Mouse (Mus musculus): ENCODE measurements around the gene Ranbp6.

Ranbp6 gene

DNA sequence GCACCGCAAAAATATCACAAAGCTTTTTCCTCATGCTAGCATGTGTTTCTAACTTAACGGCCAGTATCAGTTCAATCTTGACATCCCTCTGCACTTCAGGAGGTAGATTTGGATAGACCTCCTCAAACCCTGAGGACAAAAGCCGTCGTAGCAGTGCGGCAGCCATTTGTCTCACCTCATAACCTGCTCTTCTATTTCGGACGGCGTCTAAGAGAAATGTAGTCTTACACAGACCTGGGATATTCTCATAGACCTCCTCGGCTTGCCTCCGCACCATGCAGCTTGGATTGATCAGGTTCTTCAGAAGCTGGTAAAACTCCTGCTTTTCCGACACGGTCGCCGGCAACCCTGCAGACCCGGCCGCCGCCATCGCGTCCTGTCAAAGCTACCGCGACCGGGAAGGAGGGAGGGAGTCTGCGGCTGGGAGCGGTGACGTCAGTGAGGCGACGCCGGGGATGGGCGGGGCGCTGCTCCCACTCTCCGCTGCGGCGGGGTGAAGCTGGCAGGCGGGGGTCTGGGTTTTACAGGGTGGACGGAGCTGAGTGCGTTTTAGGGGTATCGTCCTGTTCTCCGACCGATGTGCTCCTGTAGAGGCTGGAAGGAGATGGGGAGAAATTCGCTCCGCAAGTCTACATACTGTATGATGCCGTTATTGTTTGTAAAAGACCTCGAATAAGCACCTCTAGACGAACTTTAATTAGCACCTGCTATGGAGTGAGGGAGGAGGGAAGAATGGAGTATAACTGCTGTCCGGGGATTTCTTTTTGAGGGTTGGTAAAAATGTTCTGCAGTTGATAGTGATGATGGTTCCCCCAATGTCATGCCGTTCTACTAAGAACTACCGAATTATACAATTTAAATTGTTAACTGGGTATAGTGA is at the start of gene Ranbp6:
Gene Ranbp6, minus strand, starts transcription at position 394 of the 880 bp plus-strand sequence.
- DNase-seq: peak; percentile 98

DNA sequence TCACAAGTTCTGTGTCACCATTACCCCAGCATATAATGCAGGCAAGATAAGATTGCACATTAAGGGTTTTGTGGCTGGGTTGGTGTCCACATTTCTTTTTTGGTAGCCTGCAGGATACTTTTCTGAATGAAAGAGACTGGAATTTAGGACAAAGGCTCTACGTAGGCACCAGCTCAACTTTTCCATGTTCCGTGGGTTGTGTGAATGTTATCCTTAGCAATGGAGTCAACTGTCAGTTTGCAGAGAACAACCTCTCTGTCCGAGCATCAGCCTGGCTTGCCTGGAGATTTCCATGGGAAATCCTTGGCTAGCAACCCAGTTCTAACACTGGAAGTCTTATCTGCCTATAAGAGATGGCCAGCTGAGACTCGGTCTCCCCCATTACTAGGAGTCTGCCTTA is 48.0 kb upstream of the Ranbp6 start:
- no peak for DNase-seq

DNA sequence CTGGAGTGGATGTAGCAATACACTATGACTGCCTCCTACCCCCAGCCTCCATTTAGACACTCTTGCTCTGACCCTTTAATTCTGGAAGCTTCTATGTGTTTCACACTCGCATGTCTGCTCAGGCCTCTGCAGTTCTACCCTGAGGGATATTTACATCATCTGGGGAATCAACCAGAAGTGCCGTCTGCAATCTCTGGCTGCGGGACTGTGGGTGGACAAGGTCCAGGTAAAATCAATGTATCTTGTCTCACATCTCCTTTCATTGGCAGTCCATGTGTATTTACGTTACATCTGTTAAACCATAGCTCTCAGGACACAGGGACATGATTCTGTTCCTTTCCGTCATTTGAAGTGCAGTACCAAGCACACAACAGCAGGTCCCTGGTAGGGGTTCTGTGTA is 44.5 kb upstream of the Ranbp6 start:
- DNase-seq: no peak

DNA sequence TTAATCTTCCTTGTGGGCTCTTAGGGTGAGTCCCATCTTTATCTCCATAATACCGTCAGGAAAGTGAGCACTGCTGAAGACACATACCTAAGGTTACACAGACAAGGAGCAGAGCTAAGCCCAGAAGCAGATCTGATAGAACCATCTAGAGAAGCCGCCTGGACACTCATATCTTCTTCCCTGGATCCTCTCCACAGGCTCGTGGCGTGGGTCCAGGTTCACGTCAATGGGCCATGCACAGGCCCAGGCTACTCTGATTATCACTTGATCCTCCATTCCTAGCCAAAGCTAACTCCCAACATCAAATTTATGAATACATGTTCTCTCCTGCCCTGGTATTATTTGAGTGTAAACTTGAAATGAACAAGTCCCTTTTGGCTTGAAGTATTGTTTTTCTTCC is 40.9 kb upstream of the Ranbp6 start:
- DNase-seq: peak; percentile 31 to 51

DNA sequence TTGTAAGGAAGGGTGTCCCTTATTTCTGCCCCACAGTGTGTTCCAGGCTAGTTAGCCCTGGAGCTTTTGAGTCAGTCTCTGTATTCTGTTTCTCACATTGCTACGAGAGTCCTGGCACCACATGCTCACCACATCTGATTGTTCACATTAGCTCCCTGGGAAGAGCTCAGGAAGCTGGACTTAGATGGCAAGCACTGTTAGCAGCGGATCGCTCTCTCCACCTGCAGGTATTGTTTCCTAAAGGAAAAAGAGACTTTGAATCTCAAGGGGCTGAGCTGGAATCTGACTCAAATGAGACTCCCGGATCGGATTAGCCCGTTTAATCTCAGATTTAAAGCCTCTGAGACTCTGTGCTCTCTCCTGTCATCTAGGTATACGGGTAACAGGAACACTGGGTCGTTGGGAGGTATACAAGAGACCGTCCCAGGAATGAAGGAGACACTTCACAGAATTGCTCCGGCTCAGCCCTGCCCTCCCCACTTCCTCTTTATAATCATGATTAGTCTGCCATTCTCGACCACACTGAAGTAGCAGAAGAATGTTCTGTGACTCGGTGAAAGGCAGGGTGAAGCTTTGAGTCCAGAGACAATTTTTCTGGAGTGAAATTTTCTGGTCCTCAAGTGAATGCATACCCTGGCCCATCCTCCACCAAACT is 38.4 kb upstream of the Ranbp6 start:
- no peak for DNase-seq

DNA sequence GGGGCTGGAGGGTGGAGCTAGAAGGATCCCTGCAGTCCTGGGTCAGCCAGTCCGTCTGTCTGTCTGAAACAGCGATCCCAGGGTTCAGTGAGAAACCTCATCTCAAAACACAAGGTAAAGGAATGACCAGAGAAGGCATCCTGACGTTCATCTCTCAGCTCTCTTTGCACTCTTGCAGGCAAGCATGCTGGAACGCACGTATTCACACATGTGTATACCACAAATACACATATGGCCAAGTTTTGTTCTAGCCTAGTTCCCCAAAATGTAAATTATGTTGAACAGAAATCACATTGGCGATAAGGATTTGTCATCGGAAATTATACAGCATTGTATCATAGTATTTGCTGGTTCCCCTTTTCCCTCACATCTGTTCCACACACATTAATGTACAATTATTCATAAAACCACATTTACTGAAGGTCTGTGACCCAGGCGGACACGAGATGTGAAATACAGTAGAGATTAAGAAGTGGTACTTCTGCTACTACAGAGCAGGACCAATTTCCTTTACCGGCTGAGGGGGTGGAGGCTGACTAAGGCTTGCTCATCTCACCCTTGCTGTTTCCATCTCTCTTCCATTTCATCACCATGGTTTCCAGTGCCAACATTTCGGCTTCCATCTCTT is 37.3 kb upstream of the Ranbp6 start:
- DNase-seq: no peak

DNA sequence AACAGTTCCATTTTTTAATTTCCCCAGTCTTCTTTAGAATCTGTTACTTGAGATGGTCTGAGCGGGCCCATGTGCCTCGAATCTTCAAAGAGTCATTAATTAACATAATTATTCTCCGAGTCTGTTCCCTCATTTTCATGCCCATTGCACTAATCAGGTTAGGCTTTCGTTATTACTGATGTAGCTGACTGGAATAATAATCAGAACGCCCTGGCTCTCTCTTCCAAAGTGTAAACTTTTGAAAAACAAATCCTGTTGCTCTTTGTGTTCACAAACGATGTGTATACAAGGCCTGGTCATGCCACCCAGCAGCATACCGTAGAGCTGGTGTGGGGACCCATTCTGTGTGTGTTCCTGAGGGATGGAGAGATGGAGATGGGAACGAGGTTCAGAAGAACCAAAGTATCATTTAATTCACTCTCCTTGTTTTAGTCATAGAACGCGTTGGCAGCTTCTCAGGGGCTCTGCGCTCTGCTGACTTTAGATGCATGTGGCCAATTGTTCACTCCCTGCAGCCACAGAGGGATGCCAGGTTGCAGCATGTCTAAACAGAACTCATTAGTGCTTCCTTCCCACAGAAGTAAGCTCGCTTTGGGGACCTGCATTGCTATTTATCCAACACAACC is 31.4 kb upstream of the Ranbp6 start:
- DNase-seq: peak; percentile 44 to 61

DNA sequence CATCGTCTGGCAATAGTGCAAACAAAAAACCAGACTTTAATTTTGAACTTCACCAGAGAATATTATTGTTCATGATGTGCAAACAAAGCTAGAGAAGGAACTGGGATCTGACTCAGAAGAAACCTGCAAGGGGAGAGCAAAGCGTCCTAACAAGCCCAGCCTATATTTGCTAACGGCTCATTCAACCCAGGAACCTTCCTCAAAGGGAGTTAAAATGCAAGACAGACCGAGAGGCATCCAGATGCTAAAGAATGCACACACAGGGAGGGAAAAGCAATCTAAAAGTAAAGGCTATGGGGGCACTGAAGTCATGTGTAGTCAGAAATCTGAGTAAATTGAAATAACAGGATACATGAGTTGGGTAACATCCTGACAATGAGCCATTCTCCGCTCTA is 30.9 kb upstream of the Ranbp6 start:
- peak in 1 of 2 experiments; percentile 2 for DNase-seq

DNA sequence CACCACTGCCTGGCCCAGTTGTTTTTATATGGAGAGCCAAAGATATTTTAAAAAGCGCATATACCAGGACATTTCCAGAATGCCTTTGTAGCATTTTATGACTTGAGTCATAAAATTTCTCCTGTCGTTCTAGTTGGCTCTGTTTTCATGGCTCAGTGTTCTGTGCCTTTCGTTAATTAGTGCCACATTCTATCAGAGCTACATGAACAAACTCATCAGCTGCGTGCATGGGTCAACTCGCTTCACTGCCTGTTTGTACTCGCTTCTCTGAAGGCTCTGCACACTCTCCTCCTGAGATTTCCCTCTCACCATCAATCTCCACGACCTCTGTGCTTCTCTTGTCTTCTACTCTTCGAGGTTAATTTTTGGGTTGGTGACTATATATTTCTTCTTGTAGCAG is 30.2 kb upstream of the Ranbp6 start:
- no peak for DNase-seq

DNA sequence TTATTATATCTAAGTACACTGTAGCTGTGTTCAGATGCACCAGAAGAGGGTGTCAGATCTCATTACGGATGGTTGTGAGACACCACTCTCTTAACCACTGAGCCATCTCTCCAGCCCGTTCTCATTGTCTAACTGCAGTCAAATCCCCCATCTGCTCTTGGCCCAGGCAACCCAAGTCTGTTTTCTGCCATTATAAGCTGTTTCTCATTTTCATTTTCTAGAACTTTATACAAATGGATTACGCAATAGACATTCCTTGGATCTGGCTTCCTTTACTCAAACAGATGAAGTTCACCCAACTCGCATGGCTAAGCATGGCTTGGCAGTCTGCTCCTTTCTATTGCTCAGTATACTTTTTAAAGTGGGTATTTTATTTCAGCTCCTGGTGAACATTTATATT is 27.9 kb upstream of the Ranbp6 start:
- no peak for DNase-seq

DNA sequence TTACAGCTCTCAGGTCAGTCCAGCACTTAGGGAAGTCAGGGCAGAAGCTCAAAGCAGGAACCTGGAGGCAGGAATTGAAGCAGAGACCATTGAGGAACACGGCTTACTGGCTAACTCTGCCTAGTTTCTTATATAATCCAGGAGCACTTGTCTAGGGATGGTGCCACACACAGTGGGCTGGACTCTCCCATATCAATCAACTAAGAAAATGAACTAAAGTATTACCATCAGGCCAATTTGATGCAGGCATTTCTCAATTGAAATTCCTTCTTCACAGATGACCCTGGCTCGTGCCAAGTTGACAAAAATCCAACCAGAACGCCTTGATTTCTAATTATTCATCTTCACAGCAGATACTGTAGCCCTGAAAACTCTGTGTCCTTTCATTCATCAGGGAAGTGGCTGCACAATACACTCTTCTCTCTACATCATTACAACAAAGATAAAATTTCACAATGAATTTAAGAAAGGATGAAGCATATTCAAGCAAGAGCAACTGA is 25.9 kb upstream of the Ranbp6 start:
- peak; percentile 9 to 13 for DNase-seq

DNA sequence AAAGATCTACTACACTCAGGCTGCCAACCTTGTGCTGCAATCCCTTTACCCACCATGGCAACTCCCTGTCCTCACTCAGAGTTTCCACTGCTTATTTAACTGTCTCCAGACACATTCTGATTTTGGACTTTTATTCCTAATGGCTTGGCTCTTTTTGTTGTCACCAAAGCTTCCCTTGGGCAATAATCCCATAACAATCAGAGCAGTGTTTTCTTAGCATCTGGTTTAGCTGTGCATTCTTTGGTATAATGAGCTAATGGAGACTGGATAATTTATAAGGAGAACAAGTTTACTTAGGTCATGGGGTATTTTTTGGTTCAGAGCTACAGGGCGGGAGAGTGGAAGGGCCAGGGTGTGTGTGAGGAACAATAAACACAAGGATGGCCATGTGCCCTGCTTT is 25.4 kb upstream of the Ranbp6 start:
- no peak for DNase-seq

DNA sequence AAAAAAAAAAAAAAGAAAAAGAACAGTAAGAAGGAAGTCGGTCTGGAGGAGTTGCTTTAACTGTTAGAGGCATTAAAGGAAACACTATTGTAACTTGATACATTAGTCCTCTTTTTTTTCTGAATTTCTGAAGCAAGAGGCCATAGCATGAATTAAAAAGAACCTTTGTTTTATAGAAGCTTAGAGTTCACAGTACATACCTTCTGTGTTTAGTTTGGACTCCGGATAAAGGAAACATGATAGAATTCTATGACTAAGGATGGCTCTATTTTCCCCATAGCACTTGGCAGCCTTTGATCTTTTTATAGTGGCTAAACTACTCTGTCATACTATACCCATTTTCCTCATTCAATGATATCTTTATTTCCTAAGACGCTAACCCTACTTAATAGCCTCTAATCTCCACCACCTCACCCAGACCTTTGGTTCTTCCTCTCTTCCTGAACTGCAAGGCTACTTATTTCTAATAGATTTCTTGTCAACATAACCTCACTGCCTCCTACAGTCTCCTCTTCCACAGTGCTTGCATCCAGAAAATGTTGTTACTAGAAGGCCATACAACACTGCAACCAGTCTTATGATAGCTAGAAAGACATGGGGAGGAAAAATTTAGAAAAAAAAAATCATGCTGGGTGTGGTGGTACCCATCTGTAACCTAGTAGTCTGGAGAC is 22.7 kb upstream of the Ranbp6 start:
- DNase-seq: no peak

DNA sequence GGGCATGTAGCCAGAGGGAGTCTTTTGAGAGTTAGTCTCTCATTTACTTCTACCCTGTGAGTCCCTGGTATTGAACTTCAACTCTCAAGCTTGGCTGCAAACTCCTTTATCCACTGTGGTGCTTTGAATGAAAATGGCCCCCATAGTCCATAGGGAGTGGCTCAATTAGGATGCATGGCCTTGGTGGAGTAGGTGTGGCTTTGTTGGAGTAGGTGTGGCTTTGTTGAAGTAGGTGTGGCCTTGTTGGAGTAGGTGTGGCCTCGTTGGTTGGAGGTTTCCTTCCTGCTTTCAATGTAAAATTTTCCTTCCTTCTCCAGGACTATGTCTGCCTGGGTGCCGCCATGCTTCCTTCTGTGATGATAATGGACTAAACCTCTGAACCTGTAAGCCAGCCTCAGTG is 18.1 kb upstream of the Ranbp6 start:
- DNase-seq: no peak

DNA sequence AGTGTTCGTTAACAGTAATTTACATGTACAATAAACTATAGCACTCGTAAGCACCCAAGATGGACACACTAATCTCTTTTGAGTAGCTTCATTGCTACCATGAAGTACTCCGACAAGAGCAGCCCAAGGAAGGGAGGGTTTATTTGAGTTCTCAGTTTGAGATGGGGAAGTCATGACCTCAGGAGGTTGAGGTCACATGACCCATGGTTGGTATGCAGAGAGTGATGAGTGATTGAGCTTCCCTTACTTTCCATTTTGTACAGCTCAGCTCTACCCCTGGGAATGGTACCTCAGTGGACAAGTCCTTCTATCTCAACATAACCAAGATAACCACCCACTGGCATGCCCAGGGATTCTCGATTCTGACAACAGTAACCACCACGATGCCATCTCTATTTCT is 15.8 kb upstream of the Ranbp6 start:
- DNase-seq: no peak

DNA sequence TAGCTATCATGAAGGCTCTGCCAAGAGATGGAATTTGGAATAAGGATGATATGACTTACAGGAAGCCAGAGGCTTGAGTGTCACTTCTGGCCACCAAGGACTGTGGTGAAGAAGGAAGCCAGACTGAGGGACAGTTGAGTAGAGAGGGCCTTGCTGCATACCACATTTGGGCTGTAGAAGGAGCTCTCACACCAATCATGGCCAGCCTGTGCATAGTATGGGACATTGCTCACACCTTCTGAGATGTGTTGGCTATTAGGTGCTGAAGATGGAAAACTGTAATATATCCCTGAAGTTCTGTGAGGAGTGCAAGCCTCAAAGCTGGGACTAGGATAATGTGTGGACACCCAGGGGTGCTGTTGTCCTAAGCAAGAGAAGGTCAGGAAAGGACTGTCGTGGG is 13.9 kb upstream of the Ranbp6 start:
- peak; percentile 43 to 49 for DNase-seq

DNA sequence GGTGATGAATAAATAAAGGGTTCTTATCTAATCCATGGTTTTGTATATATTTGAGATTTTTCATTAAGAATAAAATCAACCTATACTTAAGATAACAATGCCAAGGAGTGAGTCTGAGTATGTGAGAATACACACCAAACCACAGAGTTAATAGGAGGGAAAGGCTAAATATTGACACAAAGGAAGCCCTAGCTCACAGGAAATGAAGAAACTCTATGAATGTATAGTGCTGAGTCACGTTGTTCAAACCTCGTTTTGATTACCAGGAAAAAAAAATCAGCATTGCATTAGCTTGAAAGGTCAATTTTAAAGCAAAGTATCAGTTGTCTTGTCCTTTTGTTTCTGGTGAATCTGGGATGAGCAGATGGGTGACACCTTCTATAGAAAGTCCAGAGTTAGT is 12.2 kb upstream of the Ranbp6 start:
- no peak for DNase-seq

DNA sequence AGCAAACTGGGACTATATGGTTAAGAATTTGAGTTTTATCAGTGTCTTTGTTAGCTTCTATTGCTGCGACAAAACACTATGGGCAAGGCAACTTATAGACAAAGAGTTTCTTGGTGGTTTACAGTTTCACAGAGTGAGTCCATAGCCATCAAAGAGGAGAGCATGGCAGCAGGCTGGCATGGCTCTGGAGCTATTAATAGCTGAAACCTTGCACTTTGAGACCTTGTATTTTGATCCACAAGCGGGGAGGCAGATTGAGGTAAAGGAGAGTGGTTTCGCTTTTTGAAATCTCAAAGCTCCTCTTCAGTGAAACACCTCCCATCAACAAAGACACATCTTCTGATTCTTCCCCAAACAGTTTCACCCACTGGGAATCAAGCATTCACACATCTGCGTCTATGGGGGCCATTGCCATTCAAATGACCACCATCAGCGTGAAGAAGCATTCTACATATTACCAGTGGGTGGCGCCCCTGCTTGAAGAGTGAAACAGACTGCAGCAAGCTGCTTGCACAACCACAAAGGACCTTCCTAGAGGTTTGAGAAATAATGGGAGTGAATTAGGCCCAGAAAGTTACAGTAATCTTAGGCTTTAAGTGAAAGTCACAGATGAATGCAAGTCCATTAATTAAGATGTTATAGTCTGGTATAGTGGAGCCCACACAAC is 11.4 kb upstream of the Ranbp6 start:
- DNase-seq: peak; percentile 73

DNA sequence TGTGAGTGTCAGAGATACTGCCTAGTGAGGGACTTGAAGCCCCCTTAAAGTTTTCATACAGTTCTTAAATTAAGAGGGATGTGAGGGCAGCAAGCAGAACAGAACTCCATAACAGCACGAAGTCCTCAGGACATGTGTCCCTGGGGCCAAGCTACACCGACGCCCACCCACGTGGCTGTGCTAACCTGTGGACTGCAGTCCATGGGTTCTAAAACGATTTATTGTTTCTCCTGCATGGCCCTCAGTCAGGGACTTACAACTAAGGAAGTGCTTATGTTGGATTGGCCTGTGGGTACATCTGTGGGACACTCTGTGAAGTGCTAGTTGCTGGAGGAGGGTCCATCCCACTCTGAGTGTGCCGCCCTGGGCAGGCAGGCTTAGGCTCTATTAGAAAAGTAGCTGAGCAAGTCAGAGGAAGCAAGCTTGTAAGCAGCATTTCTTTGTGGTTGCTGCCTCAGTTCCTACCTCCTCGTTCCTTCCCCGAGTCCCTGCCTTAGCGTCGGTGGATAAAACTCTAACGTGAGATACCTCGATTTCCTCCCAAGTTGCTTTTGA is 10.8 kb upstream of the Ranbp6 start:
- no peak for DNase-seq

DNA sequence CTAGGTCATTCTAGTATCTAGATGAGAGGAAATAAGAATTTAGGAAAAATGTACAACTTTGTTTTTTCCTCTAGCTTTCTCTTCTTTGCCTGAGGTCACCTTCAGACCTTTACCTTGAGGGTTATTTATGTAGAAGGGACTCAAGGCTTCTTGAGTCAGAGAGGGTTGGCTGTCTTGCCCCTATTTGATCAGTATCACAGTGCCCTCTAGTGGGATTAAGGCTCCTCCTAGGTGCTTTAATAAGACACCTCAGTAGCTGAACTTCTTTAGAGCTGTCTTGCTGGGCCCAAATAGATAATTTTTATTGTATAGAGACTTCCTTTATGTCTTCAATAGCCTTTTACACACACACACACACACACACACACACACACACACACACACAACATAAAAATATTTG is 8.2 kb upstream of the Ranbp6 start:
- DNase-seq: peak; percentile 69 to 84

DNA sequence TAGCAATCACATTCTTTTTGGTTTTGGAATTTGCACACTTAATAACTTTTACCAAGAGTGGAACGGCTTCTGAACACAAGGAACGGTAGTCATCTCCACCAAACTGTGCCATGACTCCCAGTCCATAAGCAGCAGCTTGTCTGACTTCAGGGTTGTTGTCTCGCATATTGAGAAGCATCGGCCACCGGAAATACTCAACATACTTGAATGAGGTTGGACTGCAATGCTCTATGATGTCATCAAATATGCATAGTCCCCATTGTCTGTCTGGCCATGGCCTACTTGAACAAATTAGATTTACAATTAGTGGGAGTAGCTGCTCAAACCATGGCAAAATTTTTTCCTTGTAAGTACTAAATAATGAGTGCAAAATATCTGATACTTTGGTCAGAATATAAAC is 2.8 kb downstream of the Ranbp6 start:
- no peak for DNase-seq

All from cerebellum, postnatal 10 days (tissue).